Mouse (Mus musculus): ENCODE results near the gene Cyb5r3. TPM values are rescaled to one million over a fixed set of nuclear protein-coding genes. Genes with fewer than 3 reads are reported as not detected.

The Cyb5r3 gene
- 148 and 154 TPM in 2 replicates for polyA plus RNA-seq (2016; fragmentation: Nextera tagmentation; extraction: Ambion mirVana)

DNA sequence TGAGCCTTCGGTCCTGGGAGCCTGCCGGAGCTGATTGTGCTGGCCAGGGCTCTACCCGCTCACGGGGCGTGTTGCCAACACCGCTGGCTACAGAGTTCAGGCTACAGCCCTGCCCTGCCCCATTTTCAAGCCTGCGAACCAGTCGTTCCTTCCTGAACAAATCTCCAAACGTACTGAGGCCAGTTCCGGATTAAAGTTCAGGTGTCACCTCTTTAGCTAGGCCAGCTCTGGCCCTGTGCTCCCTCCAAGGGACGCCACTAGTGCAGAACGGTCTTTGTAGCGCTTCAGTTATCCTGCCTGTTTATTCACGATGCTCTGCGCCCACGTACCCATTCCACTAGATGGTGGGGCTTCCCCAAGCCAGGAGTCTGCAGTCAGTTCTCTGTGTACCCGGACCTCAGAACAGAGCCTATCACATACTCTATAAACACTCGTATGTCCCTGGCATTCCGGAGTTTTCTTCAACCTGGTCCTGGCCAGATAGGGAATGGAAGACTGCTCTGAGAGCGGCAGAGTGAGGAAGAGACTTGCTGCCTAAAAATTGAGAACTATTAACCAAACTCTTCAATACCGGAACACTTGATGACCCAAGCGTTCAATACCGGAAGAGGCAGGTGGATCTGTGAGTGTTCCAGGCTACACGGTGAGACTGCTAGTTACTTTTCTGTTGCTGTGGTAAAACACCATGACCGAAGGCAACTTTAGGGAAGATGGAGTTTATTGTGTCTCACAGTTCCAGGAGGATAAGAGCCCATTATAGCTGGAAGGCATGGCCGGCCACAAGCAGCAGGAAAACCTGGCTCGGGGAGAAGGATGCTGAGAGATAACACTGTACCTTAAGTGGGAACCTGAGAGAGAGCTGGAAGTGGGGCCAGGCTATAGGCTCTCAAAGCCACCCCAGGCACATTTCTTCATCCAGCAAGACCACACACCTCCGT, at the start of gene Cyb5r3:
TSS of gene Cyb5r3 (minus strand) at position 101 of the 938 bp plus-strand sequence.
- Histone ChIP-seq H3K27me3 (no peaks in the 10 kb centered on the region), H3K27ac (peak within 1 kb of the TSS; percentile 87), H3K9me3 (replicated peaks) (no peaks in the 10 kb centered on the region), H3K4me3 (peak within 1 kb of the TSS; percentile 72), H3K4me2 (replicated peaks) (peak within 1 kb of the TSS; percentile 71), H3K36me3 (no peaks in the 10 kb centered on the region), H3K9ac (peak within 1 kb of the TSS; percentile 80), H3K4me1 (peaks cover 31% of the 10 kb centered on the region)
- ATAC-seq (ENCODE audit: low FRiP score), result peak; percentile 79
- WGBS, result 36% methylated on average over 28 of the region's 28 CpGs

DNA sequence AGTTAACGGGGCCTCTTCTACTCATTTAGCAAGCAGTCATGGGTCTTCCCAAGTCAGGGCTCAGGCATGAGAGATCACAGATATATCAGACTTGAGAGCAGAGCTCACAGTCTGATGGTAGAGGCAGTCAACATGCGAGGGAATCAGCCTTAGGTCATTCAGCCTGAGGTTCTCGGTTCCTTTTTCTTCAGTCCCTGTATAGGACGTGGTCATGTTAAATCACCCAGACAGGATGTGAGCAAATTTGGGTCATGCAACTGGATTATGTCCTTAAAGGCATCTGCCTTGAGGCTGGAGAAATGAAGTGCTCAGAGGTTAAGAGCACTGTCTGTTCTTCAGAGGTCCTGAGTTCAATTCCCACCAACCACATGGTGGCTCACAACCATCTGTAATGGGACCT, 49.3 kb upstream of the Cyb5r3 start:
- Histone ChIP-seq H3K36me3 (no peaks in the 10 kb centered on the region), H3K4me1 (peaks cover 25% of the 10 kb centered on the region), H3K4me2 (replicated peaks) (no peak overlapping the region), H3K9ac (no peak overlapping the region), H3K9me3 (replicated peaks) (no peaks in the 10 kb centered on the region), H3K27ac (no peak overlapping the region), H3K27me3 (no peaks in the 10 kb centered on the region), H3K4me3 (no peak overlapping the region)
- WGBS, result 92% methylated on average over 4 of the region's 4 CpGs
- no peak for ATAC-seq (ENCODE audit: low FRiP score)

DNA sequence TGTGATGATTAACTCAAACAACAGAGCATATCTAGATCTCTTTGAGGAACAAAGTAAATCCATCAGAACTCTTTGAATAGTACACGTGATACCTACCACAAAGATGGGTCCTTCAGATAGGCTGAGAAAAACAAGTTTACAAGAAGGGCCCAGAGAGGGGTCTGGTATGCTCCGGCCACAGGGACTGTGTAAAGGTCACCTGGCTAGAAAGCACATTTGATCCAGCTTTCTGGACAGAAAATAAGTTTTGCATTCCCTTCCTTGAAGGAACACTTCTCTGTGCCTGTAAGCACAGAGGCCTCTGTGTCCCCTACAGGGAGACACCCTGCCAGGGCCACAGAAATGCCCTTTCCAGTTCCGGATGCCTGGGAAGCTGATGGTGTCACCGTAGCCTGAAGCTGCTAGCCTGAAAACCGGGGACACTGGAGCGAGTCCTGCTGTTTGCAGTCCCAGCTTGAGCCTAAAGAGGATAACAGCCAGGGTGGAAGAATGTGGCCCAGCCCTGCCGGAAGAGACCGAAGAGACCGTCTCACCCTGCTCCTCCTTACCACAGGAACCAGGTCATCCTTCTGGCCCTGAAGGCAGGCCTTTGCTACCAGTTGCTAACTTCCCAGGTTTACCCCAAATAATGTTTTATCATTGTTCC, 48.1 kb upstream of the Cyb5r3 start:
- Histone ChIP-seq H3K4me2 (replicated peaks) (no peak overlapping the region), H3K36me3 (no peaks in the 10 kb centered on the region), H3K4me1 (peaks cover 35% of the 10 kb centered on the region), H3K27ac (no peak overlapping the region; the same call in 1 of the 2 replicates), H3K4me3 (no peak overlapping the region), H3K27me3 (no peaks in the 10 kb centered on the region), H3K9me3 (replicated peaks) (no peaks in the 10 kb centered on the region), H3K9ac (no peak overlapping the region)
- ATAC-seq (ENCODE audit: low FRiP score), result no peak
- WGBS, result 54% methylated on average over 9 of the region's 9 CpGs

DNA sequence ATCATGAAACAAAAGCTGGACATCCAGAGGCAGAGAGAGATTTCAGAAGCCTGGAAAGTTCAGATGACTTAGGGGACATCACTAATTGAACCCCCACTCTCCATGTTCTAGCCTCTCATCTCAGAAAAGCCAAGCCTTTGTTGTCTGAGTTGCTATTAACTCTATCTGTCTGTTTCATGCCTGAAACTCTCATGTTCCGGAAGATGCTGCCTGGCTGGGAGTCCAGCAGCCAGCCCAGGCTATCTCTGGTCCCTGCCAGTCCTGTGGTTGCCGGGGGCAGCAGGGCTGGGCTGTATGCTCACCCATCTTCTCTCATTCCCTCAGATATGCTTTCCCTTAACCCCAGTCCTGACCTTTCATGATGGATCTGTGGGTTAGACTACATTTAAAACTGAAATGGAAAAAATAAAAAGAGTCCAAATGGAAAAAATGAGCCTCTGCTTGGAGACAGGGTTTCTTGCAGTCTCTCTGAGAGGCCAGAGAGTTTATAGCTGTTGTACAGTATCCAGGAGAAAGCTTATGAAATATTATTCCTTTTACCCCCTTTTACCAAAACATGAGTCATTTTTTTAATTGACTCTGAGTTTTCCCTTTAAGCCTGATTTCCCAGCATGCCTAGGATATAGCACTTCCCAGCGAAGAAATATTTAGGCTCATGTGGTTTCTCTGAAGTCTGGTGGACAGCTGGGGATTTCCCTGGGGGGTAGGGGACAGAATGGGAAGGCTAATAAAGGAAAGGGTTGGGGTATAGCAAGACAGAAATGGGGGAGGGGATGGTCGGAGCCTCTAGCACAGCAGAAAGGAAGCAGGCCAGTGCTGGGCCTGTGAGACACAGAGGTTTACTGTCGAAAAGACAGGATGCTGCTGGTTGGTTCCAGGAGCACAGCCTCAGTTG, 43.2 kb upstream of the Cyb5r3 start:
- ATAC-seq (ENCODE audit: low FRiP score), result peak; percentile 88
- no peaks in the 10 kb centered on the region for H3K27me3 ChIP-seq
- H3K4me3 ChIP-seq, result no peak overlapping the region
- H3K27ac ChIP-seq, result peak overlapping the region; percentile 82
- H3K4me1 ChIP-seq, result peaks cover 17% of the 10 kb centered on the region
- H3K36me3 ChIP-seq, result no peaks in the 10 kb centered on the region
- no peaks in the 10 kb centered on the region for H3K9me3 ChIP-seq (replicated peaks)
- WGBS, result 31% methylated on average over 5 of the region's 5 CpGs
- H3K9ac ChIP-seq, result no peak overlapping the region
- no peak overlapping the region for H3K4me2 ChIP-seq (replicated peaks)

DNA sequence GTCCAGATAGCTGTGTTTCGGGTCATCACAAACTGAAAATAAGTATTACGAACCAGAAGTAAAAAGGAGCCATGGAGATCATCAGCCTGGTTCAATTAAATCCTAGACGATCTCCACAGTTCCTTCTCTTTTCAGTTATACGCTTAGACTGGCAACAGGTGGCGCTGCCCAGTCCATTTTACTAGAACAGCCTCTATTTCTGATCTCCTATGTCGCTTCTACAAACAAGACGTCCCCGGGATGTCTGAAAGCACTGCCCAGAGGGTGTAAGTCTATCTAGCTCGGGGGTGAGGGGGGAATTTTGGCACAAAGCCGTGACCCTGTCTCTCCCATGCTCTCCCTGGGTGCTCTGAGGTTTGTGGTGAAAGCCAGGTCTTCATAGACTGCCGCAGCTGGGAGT, 37.8 kb upstream of the Cyb5r3 start:
- H3K4me1 ChIP-seq, result peaks cover 8% of the 10 kb centered on the region; the same call in 1 of the 2 replicates
- peak overlapping the region; percentile 48 for H3K4me2 ChIP-seq (replicated peaks)
- WGBS, result 22% methylated on average over 11 of the region's 11 CpGs
- no peaks in the 10 kb centered on the region for H3K9me3 ChIP-seq (replicated peaks)
- peaks cover 13% of the 10 kb centered on the region; the same call in 1 of the 2 replicates for H3K27me3 ChIP-seq
- H3K9ac ChIP-seq, result no peak overlapping the region
- H3K36me3 ChIP-seq, result no peaks in the 10 kb centered on the region
- H3K4me3 ChIP-seq, result 0 out of 2 replicates have a peak overlapping the region, but pooled peaks have one; percentile 6
- H3K27ac ChIP-seq, result no peak overlapping the region
- no peak for ATAC-seq (ENCODE audit: low FRiP score)

DNA sequence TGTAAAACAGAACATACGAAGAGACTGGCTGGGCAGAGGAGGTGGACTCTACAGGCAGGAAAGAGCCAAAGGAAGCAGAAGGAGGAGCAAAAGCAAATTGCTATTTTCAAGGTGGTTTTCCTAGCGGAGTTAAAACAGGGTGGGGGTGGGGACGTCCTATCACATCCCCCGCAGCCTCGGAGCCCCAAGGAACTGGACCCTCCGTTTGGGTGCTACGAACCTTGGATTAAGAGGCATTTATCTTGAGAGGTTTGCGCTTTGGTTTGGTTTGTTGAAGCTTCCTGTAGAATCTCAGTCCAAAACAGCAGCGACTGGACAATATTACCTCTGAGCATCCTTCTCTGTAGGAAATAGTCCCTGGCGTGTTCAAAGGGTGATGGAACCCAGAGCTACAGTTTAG, 37.3 kb upstream of the Cyb5r3 start:
- Histone ChIP-seq H3K4me2 (replicated peaks) (peak overlapping the region; percentile 48), H3K9ac (no peak overlapping the region), H3K27me3 (peaks cover 13% of the 10 kb centered on the region; the same call in 1 of the 2 replicates), H3K4me1 (peaks cover 8% of the 10 kb centered on the region; the same call in 1 of the 2 replicates), H3K36me3 (no peaks in the 10 kb centered on the region), H3K4me3 (peak overlapping the region; percentile 6; the same call in 1 of the 2 replicates), H3K27ac (no peak overlapping the region), H3K9me3 (replicated peaks) (no peaks in the 10 kb centered on the region)
- ATAC-seq (ENCODE audit: low FRiP score), result no peak
- 14% methylated on average over 10 of the region's 10 CpGs for WGBS

DNA sequence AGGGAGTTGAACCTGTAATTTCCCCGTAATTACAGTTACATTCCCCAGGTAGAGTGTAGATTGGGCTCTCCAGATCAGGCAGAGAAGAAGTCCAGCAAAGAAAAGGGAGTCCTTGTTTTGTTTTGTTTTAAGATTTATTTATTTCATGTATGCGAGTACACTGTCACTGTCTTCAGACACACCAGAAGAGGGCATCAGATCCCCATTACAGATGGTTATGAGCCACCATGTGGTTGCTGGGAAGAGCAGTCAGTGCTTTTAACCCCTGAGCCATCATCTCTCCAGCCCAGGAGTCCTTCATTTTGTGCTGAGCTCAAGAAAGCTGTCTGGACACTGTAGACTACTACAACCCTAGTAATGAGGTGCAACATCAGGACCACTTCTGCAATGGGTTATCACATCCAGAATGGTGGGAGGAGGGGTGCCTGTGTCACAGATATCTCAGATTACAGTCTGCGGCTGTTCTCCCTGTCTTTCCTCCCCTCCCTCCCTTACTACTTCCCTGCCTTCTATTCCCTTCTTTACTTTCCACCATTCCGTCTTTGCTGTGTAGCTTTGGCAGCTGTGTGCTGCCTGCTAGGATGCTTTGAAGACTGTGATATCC, 36.8 kb upstream of the Cyb5r3 start:
- Histone ChIP-seq H3K9me3 (replicated peaks) (no peaks in the 10 kb centered on the region), H3K4me2 (replicated peaks) (peak overlapping the region; percentile 48), H3K27ac (no peak overlapping the region), H3K4me3 (peak overlapping the region; percentile 6; the same call in 1 of the 2 replicates), H3K4me1 (peaks cover 9% of the 10 kb centered on the region; the same call in 1 of the 2 replicates), H3K27me3 (peaks cover 13% of the 10 kb centered on the region; the same call in 1 of the 2 replicates), H3K9ac (no peak overlapping the region), H3K36me3 (no peaks in the 10 kb centered on the region)
- ATAC-seq (ENCODE audit: low FRiP score), result no peak
- 43% methylated on average over 4 of the region's 4 CpGs for WGBS

DNA sequence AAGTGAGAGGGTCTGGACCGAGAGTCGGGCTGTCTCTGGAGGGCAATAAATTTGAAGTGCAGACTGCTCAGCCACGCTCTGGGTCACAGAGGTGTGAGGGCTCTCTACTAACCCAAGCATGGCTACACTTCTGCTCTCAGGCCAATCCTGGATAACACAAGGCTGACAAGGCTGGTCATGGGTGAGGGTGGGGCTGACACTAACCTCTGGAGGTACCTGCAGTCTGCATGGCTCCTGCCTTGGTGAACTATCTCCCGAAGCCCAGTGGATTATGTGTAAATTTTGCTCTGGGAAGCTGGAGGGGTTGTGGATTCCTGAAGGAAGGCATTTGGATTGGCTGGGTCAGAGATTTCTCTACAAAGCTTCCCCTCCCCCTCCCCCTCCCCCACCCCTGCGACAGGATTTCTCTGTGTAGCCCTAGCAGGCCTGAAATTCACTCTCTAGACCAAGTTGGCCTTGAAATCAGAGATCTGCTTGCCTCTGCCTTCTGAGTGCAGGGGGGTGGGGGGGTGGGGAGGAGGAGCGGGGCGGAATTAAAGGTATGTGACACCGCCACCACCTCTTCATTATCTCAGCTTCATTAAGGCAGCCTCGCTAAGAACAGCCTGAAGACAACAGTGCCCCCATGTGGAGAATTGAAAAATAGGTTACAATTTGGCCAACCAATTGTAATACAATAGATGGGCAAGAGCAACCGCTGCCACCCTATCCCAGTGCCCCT, 32.5 kb upstream of the Cyb5r3 start:
- no peaks in the 10 kb centered on the region for H3K36me3 ChIP-seq
- WGBS, result 28% methylated on average over 10 of the region's 10 CpGs
- H3K27me3 ChIP-seq, result peaks cover 13% of the 10 kb centered on the region; the same call in 1 of the 2 replicates
- H3K9me3 ChIP-seq (replicated peaks), result no peaks in the 10 kb centered on the region
- H3K27ac ChIP-seq, result no peak overlapping the region
- H3K4me3 ChIP-seq, result no peak overlapping the region
- H3K9ac ChIP-seq, result no peak overlapping the region
- 0 out of 2 replicates have a peak, but pooled peaks have one; percentile 8 for ATAC-seq (ENCODE audit: low FRiP score)
- H3K4me1 ChIP-seq, result peaks cover 7% of the 10 kb centered on the region; the same call in 1 of the 2 replicates
- peak overlapping the region; percentile 34 for H3K4me2 ChIP-seq (replicated peaks)

DNA sequence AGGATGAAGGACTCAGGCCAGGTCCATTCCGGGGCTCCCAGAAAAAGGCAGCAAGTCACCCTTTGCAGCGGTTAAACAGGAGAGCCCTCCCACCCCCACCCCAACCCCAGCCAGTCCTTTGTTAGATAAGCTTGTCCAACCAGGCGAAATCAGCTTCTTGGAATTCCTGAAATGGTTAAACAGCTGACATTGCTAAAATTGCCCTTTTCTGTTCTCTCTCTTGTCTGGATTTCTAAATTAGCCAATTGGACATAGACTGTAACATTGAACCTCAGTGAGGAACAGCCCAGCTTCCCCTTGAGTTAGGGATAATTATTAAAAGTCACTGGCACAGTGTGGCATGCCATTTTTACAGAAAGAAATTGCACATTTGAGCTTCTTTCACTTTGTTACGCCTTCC, 30.0 kb upstream of the Cyb5r3 start:
- Histone ChIP-seq H3K4me2 (replicated peaks) (no peak overlapping the region), H3K4me1 (peaks cover 3% of the 10 kb centered on the region; the same call in 1 of the 2 replicates), H3K27me3 (no peaks in the 10 kb centered on the region), H3K9me3 (replicated peaks) (no peaks in the 10 kb centered on the region), H3K27ac (no peak overlapping the region), H3K9ac (no peak overlapping the region), H3K36me3 (no peaks in the 10 kb centered on the region), H3K4me3 (no peak overlapping the region)
- ATAC-seq (ENCODE audit: low FRiP score), result no peak
- WGBS, result 60% methylated on average over 4 of the region's 4 CpGs

DNA sequence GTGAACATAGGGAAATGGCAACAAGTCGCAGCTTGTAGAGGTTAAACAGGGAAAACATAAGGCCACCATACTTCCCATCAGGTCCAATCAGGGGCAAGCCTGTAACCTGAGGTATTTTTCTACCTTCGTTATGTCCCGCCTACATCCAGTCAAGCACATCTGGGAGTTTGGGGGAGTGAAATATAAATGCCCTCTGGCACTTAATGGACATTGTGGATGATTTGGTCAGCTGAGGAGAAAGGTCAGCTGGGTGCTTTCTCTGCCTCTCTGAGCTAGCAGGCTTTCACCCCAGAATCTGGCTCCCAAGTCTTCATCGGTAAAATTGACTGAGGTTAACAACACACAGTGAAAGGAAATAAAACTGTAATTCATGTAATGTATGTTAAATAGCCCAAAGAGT, 21.0 kb upstream of the Cyb5r3 start:
- no peaks in the 10 kb centered on the region for H3K36me3 ChIP-seq
- no peak for ATAC-seq (ENCODE audit: low FRiP score)
- no peaks in the 10 kb centered on the region for H3K27me3 ChIP-seq
- H3K9me3 ChIP-seq (replicated peaks), result no peaks in the 10 kb centered on the region
- no peak overlapping the region for H3K9ac ChIP-seq
- 94% methylated on average over 4 of the region's 4 CpGs for WGBS
- H3K4me1 ChIP-seq, result no peaks in the 10 kb centered on the region
- no peak overlapping the region for H3K4me3 ChIP-seq
- no peak overlapping the region for H3K27ac ChIP-seq
- no peak overlapping the region for H3K4me2 ChIP-seq (replicated peaks)

DNA sequence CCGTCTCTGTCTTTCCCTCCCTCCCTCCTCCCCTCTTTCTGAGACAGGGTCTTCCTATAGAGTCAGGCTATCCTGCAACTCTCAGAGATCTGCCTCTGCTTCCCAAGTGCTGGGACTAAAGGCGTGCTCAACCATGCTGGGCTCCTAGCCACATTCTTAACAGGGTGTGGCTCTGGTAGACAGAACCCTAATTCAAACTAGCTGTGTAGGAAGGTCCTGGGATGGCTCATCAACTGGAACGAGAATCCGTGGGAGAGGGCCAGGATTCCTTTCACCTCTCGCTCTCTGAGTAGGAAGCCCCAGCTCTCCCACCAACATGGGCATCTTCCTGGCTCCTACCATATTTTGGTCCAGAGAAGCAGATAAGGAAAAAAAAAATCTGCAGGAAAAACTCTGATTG, 10.0 kb upstream of the Cyb5r3 start:
- no peak overlapping the region for H3K4me2 ChIP-seq (replicated peaks)
- no peak overlapping the region for H3K27ac ChIP-seq
- no peak for ATAC-seq (ENCODE audit: low FRiP score)
- no peak overlapping the region for H3K4me3 ChIP-seq
- H3K27me3 ChIP-seq, result no peaks in the 10 kb centered on the region
- no peaks in the 10 kb centered on the region for H3K4me1 ChIP-seq
- no peak overlapping the region for H3K9ac ChIP-seq
- 69% methylated on average over 5 of the region's 5 CpGs for WGBS
- H3K36me3 ChIP-seq, result no peaks in the 10 kb centered on the region
- H3K9me3 ChIP-seq (replicated peaks), result no peaks in the 10 kb centered on the region

Data from hindbrain, embryonic 12.5 days (tissue).